Mouse (Mus musculus): ENCODE results near the gene Stk16. TPM values are rescaled to one million over a fixed set of nuclear protein-coding genes. Genes with fewer than 3 reads are reported as not detected.

The Stk16 gene
- 57.6 TPM for polyA plus RNA-seq (2014; fragmentation: Illumina TruSeq; extraction: RNeasy Lipid Tissue Mini Kit (QIAGEN cat#74804); ENCODE audit: low read depth, low replicate concordance)

DNA sequence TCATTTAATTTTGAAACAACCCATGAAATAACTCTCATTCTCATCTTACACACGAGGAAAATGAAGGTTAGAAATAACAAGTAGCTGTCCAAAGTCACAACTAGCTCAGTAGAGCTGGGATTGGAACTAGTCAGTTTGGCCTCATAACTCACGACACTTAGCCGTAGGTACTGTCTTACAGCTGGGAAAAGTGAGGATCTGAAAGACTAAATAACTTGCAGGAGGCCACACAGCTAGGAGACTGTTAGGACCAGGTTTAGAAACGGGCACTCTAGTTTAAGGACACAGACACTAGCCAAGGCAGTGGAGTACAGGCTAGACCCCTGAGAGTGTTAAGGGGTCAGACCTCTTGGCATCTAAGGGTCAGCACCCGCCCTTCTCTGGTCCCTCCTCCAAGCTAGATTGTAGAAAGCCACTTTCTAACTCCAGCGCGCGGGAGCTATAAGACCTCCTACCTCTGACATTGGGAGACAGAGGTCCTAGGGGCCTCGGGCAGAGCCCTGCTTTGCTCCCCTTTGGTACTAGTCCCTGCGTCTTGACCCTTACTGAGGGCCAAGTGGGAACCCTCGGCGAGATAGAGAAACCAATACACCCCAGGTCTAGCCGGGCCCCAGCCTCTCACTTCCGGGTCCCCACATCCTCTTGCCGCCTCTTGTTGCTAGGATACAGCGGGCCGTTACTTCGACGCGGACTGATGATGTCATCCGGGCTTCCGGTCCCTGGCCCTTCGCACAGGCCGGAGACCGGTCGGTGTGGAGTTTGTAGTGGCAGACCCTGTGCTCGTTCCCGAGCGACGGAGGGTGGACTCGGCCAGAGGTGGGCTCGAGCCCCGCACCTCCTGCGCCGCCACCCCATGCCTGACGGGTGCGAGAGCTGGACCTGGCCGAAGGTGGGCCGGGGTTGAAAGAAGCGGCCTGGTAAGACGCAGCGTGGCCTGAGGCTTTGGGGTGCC, at the start of gene Stk16, which contains the start of gene Glb1l:
TSS of gene Stk16 (plus strand) at position 703 of the 952 bp plus-strand sequence.
TSS of gene Glb1l (minus strand) at position 678 of the 952 bp plus-strand sequence.

GRCm38 (mm10) chr1:75168472-75169464, 41.9 kb upstream of the Stk16 start, which contains the start of gene Zfand2b:
Zfand2b (plus strand) TSS chr1:75168646.

GRCm38 (mm10) chr1:75180105-75180590, 30.5 kb upstream of the Stk16 start, which contains the start of gene Abcb6:
Abcb6 (minus strand) TSS chr1:75180392.

DNA sequence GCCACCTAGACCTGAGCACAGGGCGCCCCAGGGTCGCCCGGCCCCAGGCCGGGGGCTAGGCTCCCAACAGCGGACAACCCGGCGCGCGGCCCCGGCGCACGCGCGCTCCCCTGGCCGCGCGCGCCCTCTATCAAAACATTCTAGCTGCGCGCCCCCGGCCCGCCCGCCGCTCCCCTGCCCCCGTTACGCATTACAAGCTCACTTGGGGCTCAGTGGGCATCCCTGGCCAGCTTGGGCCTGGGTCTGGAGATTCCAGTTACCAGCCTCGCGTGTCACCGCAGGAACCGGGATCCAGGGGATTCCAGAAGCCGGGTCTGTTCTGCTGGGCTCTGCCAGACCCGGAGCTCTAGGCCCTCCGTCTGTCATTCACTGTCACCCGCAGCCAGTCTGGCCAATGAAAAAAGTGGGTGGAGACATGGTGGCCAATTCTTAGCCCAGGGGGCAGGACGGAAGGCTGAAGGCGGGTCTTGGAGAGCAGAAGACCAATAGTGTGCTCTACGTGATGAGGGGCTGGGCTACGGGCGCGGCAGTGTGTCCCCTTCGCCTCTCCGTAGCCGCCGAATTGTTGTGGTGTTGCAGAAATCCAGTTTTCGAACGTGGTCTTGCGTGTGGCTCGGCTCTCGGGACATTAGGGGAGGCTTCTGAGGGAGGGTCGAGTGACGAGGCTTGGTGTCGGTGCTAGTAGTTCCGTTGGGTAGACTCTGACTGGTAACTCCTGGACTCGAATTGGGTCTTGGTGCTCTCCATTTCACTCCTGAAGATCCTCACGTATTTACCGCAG, 18.8 kb upstream of the Stk16 start, which contains the start of the genes Ankzf1 and Atg9a:
TSS of gene Ankzf1 (plus strand) at position 530 of the 781 bp plus-strand sequence.
TSS of gene Atg9a (minus strand) at position 575 of the 781 bp plus-strand sequence.

DNA sequence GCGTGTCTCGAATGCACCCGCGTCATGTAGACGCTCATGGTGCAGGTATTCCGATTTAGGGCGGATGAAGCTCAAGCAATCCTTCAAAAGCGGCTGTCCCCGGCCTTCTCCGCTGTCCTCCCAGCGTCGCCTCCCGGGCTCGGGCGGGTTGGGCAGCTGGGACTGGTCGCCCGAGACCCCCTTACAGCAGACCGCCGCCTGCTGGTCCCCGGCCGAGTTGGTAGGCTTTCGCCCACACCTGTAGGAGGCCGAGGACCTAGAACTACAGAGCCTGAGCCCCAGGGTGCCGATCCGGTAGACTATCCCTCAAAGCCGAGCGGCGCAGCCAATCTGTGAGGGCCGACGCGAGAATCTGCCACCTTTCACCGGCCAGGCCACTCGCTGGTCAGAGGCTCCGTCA, 8.9 kb downstream of the Stk16 start, which contains the start of gene Tuba4a:
TSS of gene Tuba4a (minus strand) at position 335 of the 400 bp plus-strand sequence.

GRCm38 (mm10) chr1:75231664-75232152, 21.1 kb downstream of the Stk16 start, which contains the start of gene A630095N17Rik:
A630095N17Rik (minus strand) TSS chr1:75232102.

GRCm38 (mm10) chr1:75236117-75237050, 25.7 kb downstream of the Stk16 start, which contains the start of gene Dnajb2:
Dnajb2 (plus strand) TSS chr1:75236406.

GRCm38 (mm10) chr1:75264091-75264880, 53.6 kb downstream of the Stk16 start, which contains the start of gene Ptprn:
Ptprn (minus strand) TSS chr1:75264502.

Other genes with a start within 250 kb of the Stk16 start
- 6.0 TPM for gene Nhej1, start 85.6 kb upstream of the Stk16 start, polyA plus RNA-seq (2014; fragmentation: Illumina TruSeq; extraction: RNeasy Lipid Tissue Mini Kit (QIAGEN cat#74804); ENCODE audit: low read depth, low replicate concordance)
- 0.92 TPM for gene Slc23a3, start 76.9 kb upstream of the Stk16 start, polyA plus RNA-seq (2014; fragmentation: Illumina TruSeq; extraction: RNeasy Lipid Tissue Mini Kit (QIAGEN cat#74804); ENCODE audit: low read depth, low replicate concordance)
- 31.4 TPM for gene Cnppd1, start 68.1 kb upstream of the Stk16 start, polyA plus RNA-seq (2014; fragmentation: Illumina TruSeq; extraction: RNeasy Lipid Tissue Mini Kit (QIAGEN cat#74804); ENCODE audit: low read depth, low replicate concordance)
- gene Retreg2, start 68.1 kb upstream of the Stk16 start, polyA plus RNA-seq (2014; fragmentation: Illumina TruSeq; extraction: RNeasy Lipid Tissue Mini Kit (QIAGEN cat#74804); ENCODE audit: low read depth, low replicate concordance) = 22.9 TPM
- gene Zfand2b, start 42.2 kb upstream of the Stk16 start, polyA plus RNA-seq (2014; fragmentation: Illumina TruSeq; extraction: RNeasy Lipid Tissue Mini Kit (QIAGEN cat#74804); ENCODE audit: low read depth, low replicate concordance) = 18.5 TPM
- 19.1 TPM for gene Abcb6, start 30.4 kb upstream of the Stk16 start, polyA plus RNA-seq (2014; fragmentation: Illumina TruSeq; extraction: RNeasy Lipid Tissue Mini Kit (QIAGEN cat#74804); ENCODE audit: low read depth, low replicate concordance)
- gene Ankzf1, start 18.7 kb upstream of the Stk16 start, polyA plus RNA-seq (2014; fragmentation: Illumina TruSeq; extraction: RNeasy Lipid Tissue Mini Kit (QIAGEN cat#74804); ENCODE audit: low read depth, low replicate concordance) = 18.6 TPM
- gene Atg9a, start 18.6 kb upstream of the Stk16 start, polyA plus RNA-seq (2014; fragmentation: Illumina TruSeq; extraction: RNeasy Lipid Tissue Mini Kit (QIAGEN cat#74804); ENCODE audit: low read depth, low replicate concordance) = 60.8 TPM
- 3.8 TPM for gene Glb1l, start within 50 bp of the Stk16 start, polyA plus RNA-seq (2014; fragmentation: Illumina TruSeq; extraction: RNeasy Lipid Tissue Mini Kit (QIAGEN cat#74804); ENCODE audit: low read depth, low replicate concordance)
- 524 TPM for gene Tuba4a, start 9.0 kb downstream of the Stk16 start, polyA plus RNA-seq (2014; fragmentation: Illumina TruSeq; extraction: RNeasy Lipid Tissue Mini Kit (QIAGEN cat#74804); ENCODE audit: low read depth, low replicate concordance)
- gene A630095N17Rik, start 21.3 kb downstream of the Stk16 start, polyA plus RNA-seq (2014; fragmentation: Illumina TruSeq; extraction: RNeasy Lipid Tissue Mini Kit (QIAGEN cat#74804); ENCODE audit: low read depth, low replicate concordance) = not detected
- 138 TPM for gene Dnajb2, start 25.6 kb downstream of the Stk16 start, polyA plus RNA-seq (2014; fragmentation: Illumina TruSeq; extraction: RNeasy Lipid Tissue Mini Kit (QIAGEN cat#74804); ENCODE audit: low read depth, low replicate concordance)
- gene Ptprn, start 53.7 kb downstream of the Stk16 start, polyA plus RNA-seq (2014; fragmentation: Illumina TruSeq; extraction: RNeasy Lipid Tissue Mini Kit (QIAGEN cat#74804); ENCODE audit: low read depth, low replicate concordance) = 1.8 TPM
- not detected for gene Resp18, start 67.6 kb downstream of the Stk16 start, polyA plus RNA-seq (2014; fragmentation: Illumina TruSeq; extraction: RNeasy Lipid Tissue Mini Kit (QIAGEN cat#74804); ENCODE audit: low read depth, low replicate concordance)
- gene Dnpep, start 107.2 kb downstream of the Stk16 start, polyA plus RNA-seq (2014; fragmentation: Illumina TruSeq; extraction: RNeasy Lipid Tissue Mini Kit (QIAGEN cat#74804); ENCODE audit: low read depth, low replicate concordance) = 85.9 TPM
- gene Des, start 149.5 kb downstream of the Stk16 start, polyA plus RNA-seq (2014; fragmentation: Illumina TruSeq; extraction: RNeasy Lipid Tissue Mini Kit (QIAGEN cat#74804); ENCODE audit: low read depth, low replicate concordance) = 1,259 TPM
- 125 TPM for gene Speg, start 164.5 kb downstream of the Stk16 start, polyA plus RNA-seq (2014; fragmentation: Illumina TruSeq; extraction: RNeasy Lipid Tissue Mini Kit (QIAGEN cat#74804); ENCODE audit: low read depth, low replicate concordance)
- gene Gmppa, start 225.1 kb downstream of the Stk16 start, polyA plus RNA-seq (2014; fragmentation: Illumina TruSeq; extraction: RNeasy Lipid Tissue Mini Kit (QIAGEN cat#74804); ENCODE audit: low read depth, low replicate concordance) = 62.0 TPM
- not detected for gene Asic4, start 239.6 kb downstream of the Stk16 start, polyA plus RNA-seq (2014; fragmentation: Illumina TruSeq; extraction: RNeasy Lipid Tissue Mini Kit (QIAGEN cat#74804); ENCODE audit: low read depth, low replicate concordance)

Measured in heart, adult 10 weeks (tissue).